Mouse (Mus musculus) liver, embryonic 14.5 days (tissue): ENCODE measurements around the gene Polr1e. TPM values are rescaled to one million over a fixed set of nuclear protein-coding genes. Genes with fewer than 3 reads are reported as not detected.

Experiments
- ATAC-seq: fragments of 200-750 bp; cut with Nextera tagmentation; 2 replicates; pipeline ENCODE4 v1.8.0; 2017; ENCODE audit warnings: moderate number of reproducible peaks, mild to moderate bottlenecking, moderate library complexity; ENCODE audit not compliant: insufficient read depth
- DNase-seq, 3 experiments: peaks; one replicate each; pipeline ENCODE4 v3.0.0-alpha.2; 2012 to 2013; ENCODE audit warnings: low read depth in 3 of 3, low spot score in 3 of 3
- H3K27ac ChIP-seq: fragments of 300-500 bp; sonication (generic); 2 replicates; pipeline ENCODE4 v1.5.1; 2014; ENCODE audit warnings: moderate library complexity, mild to moderate bottlenecking, control low read depth, inconsistent platforms
- H3K27me3 ChIP-seq: fragments of 300-500 bp; sonication (generic); 2 replicates; pipeline ENCODE4 v1.6.1; 2014; ENCODE audit warnings: mild to moderate bottlenecking, low read length, moderate library complexity; ENCODE audit not compliant: control insufficient read depth, insufficient read depth
- H3K36me3 ChIP-seq: fragments of 300-500 bp; sonication (generic); replicated peaks from 2 replicates; pipeline ENCODE4 v1.6.1; 2014; ENCODE audit warnings: low read depth; ENCODE audit not compliant: control insufficient read depth, insufficient read depth
- H3K4me1 ChIP-seq, 2 experiments: fragments of 200-500 bp in 1 of 2; fragments of 300-500 bp in 1 of 2; sonication (generic) in 1 of 2; replicated peaks; 2 replicates each; pipeline ENCODE4 v1.6.1; 2012 to 2014; ENCODE audit warnings: antibody characterized with exemption in 1 of 2, inconsistent platforms in 1 of 2, low read length in 1 of 2; ENCODE audit not compliant: control insufficient read depth in 2 of 2, insufficient read depth in 2 of 2
- H3K4me2 ChIP-seq: fragments of 300-500 bp; sonication (generic); 2 replicates; pipeline ENCODE4 v1.6.1; 2014; ENCODE audit warnings: low read depth, mild to moderate bottlenecking, control low read depth, moderate library complexity
- H3K4me3 ChIP-seq, 2 experiments: fragments of 200-500 bp in 1 of 2; fragments of 300-500 bp in 1 of 2; sonication (generic) in 1 of 2; 2 replicates each; pipeline ENCODE4 v1.5.1; 2012 to 2014; ENCODE audit warnings: low read depth in 2 of 2, low read length in 2 of 2, mild to moderate bottlenecking in 2 of 2, control low read depth in 1 of 2, inconsistent platforms in 1 of 2, moderate library complexity in 1 of 2; ENCODE audit not compliant: insufficient read depth in 1 of 2
- H3K9ac ChIP-seq: fragments of 300-500 bp; sonication (generic); replicated peaks from 2 replicates; pipeline ENCODE4 v1.6.1; 2014; ENCODE audit warnings: mild to moderate bottlenecking, control low read depth, moderate library complexity
- H3K9me3 ChIP-seq: fragments of 300-500 bp; sonication (generic); 2 replicates; pipeline ENCODE4 v1.6.1; 2016; ENCODE audit warnings: low read length, mixed read lengths; ENCODE audit not compliant: control insufficient read depth
- CTCF ChIP-seq: IDR thresholded peaks from 2 replicates; pipeline ENCODE4 v1.5.1; 2016; ENCODE audit warnings: antibody characterized with exemption, low read depth, control low read depth
- EP300 ChIP-seq: IDR thresholded peaks from 2 replicates; pipeline ENCODE4 v1.6.1; 2016; ENCODE audit warnings: antibody characterized with exemption, low read depth
- WGBS: fragments of 180-500 bp; shearing (Covaris S2); extraction: QIAGEN DNeasy Blood & Tissue Kit; methylation state at CpG from one replicate; pipeline ENCODE4 v1.1.7; 2014; ENCODE audit not compliant: insufficient replicate concordance; 5-methylcytosine and 5-hydroxymethylcytosine counted together
- polyA plus RNA-seq, 2 experiments: library from polyadenylated mRNA; depleted of rRNA in 1 of 2; stranded (reverse) in 1 of 2; unstranded in 1 of 2; fragments of >200 nt; fragmentation: Nextera tagmentation in 1 of 2; extraction: Ambion mirVana in 1 of 2; gene quantifications; 2 replicates each; pipeline versions ENCODE4 v1.2.1 to v1.2.3; 2012 to 2014

Polr1e gene
- polyA plus RNA-seq, 2 experiments, result 7.8 to 15.5 TPM

DNA sequence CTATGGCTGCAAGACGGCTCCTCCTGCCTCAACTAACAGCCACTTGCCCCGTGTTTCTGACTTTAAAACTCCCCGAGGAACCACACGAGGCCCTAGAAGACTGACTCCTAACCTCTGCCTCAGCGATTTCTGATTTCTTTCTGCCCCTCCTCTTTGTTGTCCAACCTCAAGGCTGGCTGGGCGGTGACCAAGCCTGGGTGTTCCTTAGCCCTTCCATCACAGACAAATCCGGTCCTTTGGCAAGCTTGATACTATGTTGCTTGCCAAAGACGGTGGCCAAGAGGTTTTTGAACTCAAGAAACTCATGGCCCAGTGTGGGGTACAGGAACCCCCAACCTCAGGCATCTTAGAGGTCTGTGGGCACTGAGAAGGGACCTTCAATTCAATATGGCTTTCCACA is 44.1 kb upstream of the Polr1e start:
- Histone ChIP-seq H3K4me3 (no peak overlapping the region), H3K4me1 (peaks cover 0 to 4% of the 10 kb centered on the region in 2 experiments; a peak in 3 of 4 replicates), H3K36me3 (no peaks in the 10 kb centered on the region), H3K27me3 (no peaks in the 10 kb centered on the region), H3K9ac (no peak overlapping the region), H3K9me3 (no peaks in the 10 kb centered on the region; the same call in 1 of the 2 replicates), H3K27ac (no peak overlapping the region), H3K4me2 (no peak overlapping the region)
- WGBS, result 61% methylated on average over 8 of the region's 8 CpGs
- no peak for ATAC-seq
- TF ChIP-seq EP300 (no peak), CTCF (no peak)
- no peak for DNase-seq

- no peaks in the 10 kb centered on the region; the same call in 1 of the 2 replicates for H3K9me3 ChIP-seq
- WGBS, result 65% methylated on average over 6 of the region's 6 CpGs
- peaks cover 4 to 11% of the 10 kb centered on the region in 2 experiments; a peak in 3 of 4 replicates for H3K4me1 ChIP-seq
- no peak overlapping the region for H3K4me2 ChIP-seq
- no peak for ATAC-seq
- H3K27me3 ChIP-seq, result no peaks in the 10 kb centered on the region
- TF ChIP-seq CTCF, result no peak
- no peak for TF ChIP-seq EP300
- no peak overlapping the region for H3K4me3 ChIP-seq
- no peak for DNase-seq
- no peak overlapping the region for H3K27ac ChIP-seq
- H3K36me3 ChIP-seq, result no peaks in the 10 kb centered on the region
- H3K9ac ChIP-seq, result no peak overlapping the region
Measured at GRCm38 (mm10) chr4:44976026-44976615, 42.3 kb upstream of the Polr1e start.

- WGBS, result 72% methylated on average over 10 of the region's 10 CpGs
- H3K9me3 ChIP-seq, result no peaks in the 10 kb centered on the region; the same call in 1 of the 2 replicates
- no peak overlapping the region for H3K27ac ChIP-seq
- no peak overlapping the region for H3K9ac ChIP-seq
- no peaks in the 10 kb centered on the region for H3K36me3 ChIP-seq
- no peaks in the 10 kb centered on the region for H3K27me3 ChIP-seq
- ATAC-seq (no peak), DNase-seq (no peak)
- no peak overlapping the region for H3K4me2 ChIP-seq
- no peak overlapping the region for H3K4me3 ChIP-seq
- TF ChIP-seq EP300 (no peak), CTCF (peak; percentile 54)
- peaks cover 4 to 15% of the 10 kb centered on the region in 2 experiments; a peak in 3 of 4 replicates for H3K4me1 ChIP-seq
Measured at GRCm38 (mm10) chr4:44976921-44977710, 41.3 kb upstream of the Polr1e start.

- WGBS, result 57% methylated on average over 5 of the region's 5 CpGs
- TF ChIP-seq CTCF (no peak), EP300 (no peak)
- H3K9me3 ChIP-seq, result no peaks in the 10 kb centered on the region; the same call in 1 of the 2 replicates
- ATAC-seq (no peak), DNase-seq (no peak)
- H3K27ac ChIP-seq, result no peak overlapping the region
- peaks cover 6 to 23% of the 10 kb centered on the region in 2 experiments; a peak in 3 of 4 replicates for H3K4me1 ChIP-seq
- no peak overlapping the region for H3K9ac ChIP-seq
- no peak overlapping the region for H3K4me3 ChIP-seq
- H3K4me2 ChIP-seq, result no peak overlapping the region
- no peaks in the 10 kb centered on the region for H3K36me3 ChIP-seq
- no peaks in the 10 kb centered on the region for H3K27me3 ChIP-seq
Measured at GRCm38 (mm10) chr4:44978175-44978574, 40.2 kb upstream of the Polr1e start.

GRCm38 (mm10) chr4:44979794-44980338 is 38.5 kb upstream of the Polr1e start:
- no peaks in the 10 kb centered on the region for H3K27me3 ChIP-seq
- peaks cover 7 to 19% of the 10 kb centered on the region in 2 experiments; a peak in 3 of 4 replicates for H3K4me1 ChIP-seq
- H3K4me2 ChIP-seq, result no peak overlapping the region
- H3K9me3 ChIP-seq, result no peaks in the 10 kb centered on the region; the same call in 1 of the 2 replicates
- DNase-seq, result peak in 1 of 3 experiments; percentile 36
- peak; percentile 32 for ATAC-seq
- no peak overlapping the region for H3K4me3 ChIP-seq
- H3K9ac ChIP-seq, result no peak overlapping the region
- H3K36me3 ChIP-seq, result no peaks in the 10 kb centered on the region
- 56% methylated on average over 7 of the region's 7 CpGs for WGBS
- no peak for TF ChIP-seq CTCF
- no peak for TF ChIP-seq EP300
- H3K27ac ChIP-seq, result no peak overlapping the region
